Mouse (Mus musculus): Measurements from ENCODE around the gene Gabpb1.

Gene Gabpb1

DNA sequence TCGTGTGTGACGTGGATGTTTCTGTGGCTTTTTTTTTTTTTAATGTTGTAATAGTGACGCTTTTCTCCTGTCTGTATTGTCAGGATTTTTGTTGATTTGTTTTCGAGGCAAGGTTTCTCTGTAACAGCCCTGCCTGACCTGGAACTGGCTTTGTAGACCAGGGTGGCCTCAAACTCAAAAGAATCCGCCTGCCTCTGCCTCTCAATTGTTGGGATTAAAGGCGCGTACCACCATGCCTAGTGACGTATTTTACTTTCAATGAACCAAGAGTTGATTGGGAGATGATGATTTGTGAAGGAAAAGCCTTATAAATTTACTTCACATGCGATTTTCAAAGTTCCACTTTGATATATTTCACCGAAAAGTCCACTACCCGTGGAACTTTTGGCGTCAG is at the start of gene Gabpb1:
Gabpb1 (minus strand) TSS at position 216 of the 394 bp plus-strand sequence.
- no peak for DNase-seq (ENCODE audit: low spot score)

DNA sequence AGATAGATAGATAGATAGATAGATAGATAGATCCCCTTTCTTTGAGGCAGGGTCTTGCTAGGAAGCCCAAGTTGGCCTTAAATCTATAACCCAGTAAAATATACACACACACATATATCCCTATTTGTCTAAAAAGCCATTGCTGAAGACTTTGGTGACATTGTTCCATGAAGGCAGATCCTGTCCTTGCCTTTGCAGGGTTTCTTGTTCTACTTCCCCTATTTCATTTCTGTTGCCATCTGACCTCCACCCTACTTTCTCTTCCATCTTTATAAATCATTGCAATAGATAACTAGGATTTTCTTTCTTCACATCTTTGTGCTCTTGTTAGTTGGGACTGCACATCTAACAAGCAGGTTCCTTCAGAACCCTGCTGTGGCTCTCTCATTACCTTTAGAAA is 36.8 kb upstream of the Gabpb1 start:
- DNase-seq (ENCODE audit: low spot score) = no peak

DNA sequence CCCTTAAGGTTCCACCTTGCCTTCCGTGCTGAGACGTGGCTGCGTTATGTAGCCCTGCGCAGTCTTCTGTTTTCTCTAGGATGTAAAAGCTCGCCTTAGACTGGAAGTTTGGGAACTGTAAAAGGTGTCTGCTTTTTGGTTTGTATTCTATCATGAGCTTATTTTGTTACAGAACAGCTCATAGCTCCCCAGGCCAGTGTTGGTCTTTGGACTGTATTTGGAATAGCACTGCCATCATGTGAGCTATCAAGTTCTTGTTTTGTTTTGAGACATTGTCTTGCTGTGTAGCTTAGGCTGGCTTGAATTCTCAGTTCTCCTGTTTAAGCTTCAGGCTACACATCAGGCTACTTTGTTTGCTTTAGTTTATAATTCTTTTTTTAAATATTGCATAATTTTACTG is 36.4 kb upstream of the Gabpb1 start:
- DNase-seq (ENCODE audit: low spot score) = no peak

DNA sequence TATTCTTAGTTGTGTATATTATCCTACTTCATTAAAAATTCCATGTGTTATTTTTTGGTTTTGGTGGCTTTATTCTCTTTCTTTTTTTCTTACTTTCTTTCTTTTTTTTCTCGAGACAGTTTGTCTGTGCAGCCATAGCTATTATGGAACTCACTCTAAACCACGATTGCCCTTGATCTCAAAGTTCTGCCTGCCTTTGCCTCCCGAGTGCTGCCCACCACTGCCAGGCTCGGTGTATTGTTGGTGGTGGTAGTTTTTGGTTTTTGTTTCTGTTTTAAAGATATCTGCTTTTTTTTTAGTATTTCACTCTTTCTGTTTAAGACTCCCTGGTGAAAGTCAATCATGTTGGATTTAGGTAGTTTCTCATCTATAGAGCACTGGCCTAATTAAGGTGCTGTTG is 32.2 kb upstream of the Gabpb1 start:
- no peak for DNase-seq (ENCODE audit: low spot score)

DNA sequence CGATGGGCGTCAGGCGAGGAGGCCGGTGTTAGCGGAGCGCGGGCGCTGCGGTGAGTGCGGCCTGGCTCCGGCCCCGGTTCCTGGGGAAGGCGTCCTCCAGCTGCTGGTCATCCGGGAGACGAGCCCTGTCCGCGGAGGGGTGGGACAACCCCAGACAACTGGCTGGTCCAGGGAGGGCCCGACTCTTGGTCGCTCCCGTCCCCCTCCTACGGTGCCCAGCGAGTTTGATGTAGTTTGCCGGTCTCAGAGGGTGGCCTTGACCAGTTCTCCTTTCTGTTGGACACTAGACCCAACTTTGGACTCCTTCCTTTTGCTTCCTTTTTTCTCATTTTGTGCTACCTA is 31.3 kb upstream of the Gabpb1 start:
- DNase-seq (ENCODE audit: low spot score) = no peak

DNA sequence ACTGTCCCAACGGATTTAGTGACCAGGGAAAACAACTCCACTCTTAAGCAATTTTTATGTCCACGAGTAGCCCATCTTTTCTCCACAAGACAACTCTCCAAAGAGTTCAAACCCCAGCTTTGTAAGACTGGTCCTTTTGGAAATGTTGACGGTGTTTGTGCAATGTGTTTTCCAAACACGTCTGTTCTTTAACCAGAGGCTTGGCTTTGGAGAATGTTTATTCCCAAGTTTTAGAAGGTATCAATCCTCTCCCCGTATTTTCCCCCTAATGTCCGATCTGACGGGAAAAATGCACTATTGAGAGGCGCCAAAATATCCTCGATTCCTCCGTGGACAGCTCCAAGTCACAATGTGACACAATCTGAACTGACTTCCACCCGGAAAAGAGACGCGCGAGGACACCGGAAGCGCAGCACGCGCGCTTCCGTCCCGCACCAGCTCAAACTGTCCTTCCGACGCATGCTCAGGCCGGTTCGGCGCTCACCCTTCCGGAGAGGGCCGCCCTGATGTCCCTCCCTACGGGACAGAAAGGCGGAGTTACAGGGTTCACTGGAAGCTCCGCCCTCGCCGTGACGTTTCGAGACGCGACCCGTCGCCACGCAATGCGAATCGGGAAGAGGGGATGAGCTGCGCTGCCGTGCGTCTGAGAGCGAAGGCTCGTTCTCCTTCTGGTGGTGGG is 30.8 kb upstream of the Gabpb1 start, which contains the start of gene Usp8:
Usp8 (plus strand) TSS at position 570 of the 679 bp plus-strand sequence.
- peak; percentile 96 for DNase-seq (ENCODE audit: low spot score)

DNA sequence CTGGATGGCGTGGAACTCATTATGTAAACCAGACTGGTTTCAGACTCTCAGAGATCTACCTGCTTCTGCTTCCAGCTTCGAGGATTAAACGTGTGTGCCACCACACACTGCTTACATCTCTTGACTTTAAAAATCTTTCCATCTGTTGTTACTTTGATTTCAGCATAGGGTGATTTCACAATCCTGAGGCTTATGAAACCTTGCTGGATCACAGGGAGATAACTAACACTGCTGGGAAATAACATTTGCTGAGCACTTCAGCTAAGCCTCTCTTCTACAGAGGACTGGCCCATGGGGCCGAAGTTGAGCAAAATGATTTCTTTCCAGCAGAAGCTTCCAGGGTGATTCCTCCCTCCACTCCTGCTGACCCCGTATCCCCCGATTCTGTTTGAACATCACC is 19.1 kb upstream of the Gabpb1 start:
- no peak for DNase-seq (ENCODE audit: low spot score)

DNA sequence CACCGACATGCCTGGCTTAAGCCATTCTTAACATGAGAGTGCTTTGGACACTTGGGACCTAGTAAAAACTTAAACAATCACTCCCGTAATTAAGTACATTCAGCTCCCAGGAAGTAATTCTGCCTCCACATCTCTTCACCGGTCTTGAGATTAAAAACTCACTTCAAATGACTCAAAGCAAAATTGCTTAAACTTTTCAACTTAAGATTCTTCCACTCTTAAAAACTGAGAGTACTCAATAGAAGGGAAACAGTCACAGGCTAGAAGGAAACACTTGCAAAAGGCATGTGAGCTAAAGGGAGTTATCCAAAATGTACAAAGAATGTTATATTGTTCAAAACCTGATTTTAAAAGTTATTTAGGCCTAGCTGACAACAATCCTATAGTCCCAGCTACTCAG is 15.2 kb upstream of the Gabpb1 start:
- no peak for DNase-seq (ENCODE audit: low spot score)

DNA sequence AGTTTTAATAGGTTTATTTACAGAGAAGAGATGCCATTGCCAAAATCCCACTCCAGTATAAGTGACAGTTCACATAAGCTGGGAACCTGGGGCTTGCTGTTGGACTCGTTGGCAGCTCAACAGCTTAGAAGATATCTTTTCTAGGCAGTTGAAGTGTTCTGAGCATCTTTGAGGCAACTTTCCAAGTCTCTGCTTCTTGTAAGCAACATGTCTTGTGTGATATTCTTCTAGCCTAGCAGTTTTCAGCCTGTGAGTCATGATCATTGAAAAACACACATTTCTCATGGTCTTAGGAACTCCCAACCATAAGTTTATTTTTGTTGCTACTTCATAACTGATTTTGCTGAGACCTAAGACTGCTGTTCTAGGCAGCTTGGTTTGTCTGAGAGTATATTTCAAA is 6.8 kb upstream of the Gabpb1 start:
- no peak for DNase-seq (ENCODE audit: low spot score)

DNA sequence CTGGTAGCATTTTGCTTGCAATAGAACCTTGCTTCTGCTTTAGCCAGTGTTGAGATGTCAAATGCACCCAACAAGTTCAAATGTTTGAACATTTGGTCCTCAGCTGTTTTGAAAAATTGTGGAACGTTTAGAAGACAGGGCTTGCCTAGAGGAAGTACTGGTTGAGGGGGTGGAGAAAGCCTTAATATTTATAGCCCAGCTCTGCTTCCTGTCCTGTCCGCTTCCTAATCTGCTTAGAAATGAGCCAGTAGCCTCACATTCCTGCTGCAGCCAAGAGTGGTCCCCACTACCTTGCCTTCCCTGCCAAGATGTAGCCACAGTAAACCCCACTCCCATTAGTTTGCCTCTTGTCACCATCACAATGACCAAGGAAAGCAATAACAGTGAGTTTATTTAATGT is 6.2 kb upstream of the Gabpb1 start:
- DNase-seq (ENCODE audit: low spot score) = no peak

DNA sequence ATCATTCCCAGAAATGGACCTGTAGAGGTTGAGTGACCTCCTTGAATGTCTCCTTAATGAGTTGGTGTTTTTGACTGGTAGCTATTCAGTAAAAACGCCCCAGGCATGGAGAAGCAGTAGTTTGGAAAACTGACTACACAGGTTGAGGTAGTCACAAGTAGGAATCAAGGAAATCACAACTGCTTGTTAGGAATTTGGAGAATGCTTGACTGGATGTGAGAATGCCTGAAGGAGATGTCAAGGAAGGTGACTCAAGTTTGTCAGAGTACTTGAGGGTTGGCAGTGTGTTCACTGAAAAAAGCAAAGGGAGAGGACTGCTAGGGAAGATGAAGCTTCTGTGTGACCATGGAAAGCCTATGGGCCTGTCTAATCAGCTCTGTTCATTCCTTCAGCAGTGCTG is 1.2 kb upstream of the Gabpb1 start:
- DNase-seq (ENCODE audit: low spot score) = no peak

DNA sequence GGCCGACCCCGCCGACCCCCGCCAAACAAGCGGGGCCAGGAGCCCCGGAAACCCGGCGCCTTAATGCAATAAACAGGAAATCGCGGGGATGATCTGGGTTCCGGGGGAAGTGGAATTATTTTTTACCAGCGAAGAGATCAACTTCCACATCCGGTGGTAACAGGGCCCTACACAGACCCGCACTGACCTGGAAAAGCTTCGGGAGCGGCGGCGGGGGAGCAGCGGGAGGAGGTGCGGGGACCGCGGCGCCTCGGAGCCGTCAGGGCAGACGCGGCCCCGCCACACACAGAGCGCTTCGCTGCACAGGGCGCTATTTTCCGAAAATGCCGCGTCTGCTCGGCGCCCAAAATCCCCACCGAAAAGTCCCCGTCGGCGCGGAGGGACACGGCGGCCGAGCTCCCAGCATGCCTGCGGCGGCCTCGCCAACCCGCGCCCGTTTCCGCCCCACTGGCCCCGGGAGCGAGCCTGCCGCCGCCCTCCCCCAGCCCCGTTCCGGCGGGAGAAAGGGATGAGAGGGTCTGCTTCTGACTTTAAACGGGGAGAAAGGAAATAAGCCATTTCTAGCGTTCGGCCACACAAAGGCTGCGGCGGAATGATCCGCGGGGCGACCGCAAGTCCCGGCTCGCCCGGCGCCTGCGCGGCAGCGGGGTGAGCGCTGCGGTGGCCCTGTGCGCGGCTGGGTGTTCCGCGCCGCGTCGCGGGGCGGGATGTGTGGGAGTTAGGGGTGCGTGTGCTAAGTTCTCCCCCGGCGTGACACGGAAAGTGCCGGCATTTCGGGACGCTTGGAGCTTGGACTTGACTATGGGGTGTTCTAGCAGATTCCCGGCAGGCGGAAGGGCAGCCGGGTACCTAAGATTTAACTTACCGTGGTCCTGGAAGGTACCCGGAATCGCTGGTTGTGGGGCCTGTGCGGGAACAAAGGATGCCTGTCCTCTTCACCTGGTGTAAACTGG is 692 bp downstream of the Gabpb1 start:
- DNase-seq (ENCODE audit: low spot score) = peak; percentile 72

DNA sequence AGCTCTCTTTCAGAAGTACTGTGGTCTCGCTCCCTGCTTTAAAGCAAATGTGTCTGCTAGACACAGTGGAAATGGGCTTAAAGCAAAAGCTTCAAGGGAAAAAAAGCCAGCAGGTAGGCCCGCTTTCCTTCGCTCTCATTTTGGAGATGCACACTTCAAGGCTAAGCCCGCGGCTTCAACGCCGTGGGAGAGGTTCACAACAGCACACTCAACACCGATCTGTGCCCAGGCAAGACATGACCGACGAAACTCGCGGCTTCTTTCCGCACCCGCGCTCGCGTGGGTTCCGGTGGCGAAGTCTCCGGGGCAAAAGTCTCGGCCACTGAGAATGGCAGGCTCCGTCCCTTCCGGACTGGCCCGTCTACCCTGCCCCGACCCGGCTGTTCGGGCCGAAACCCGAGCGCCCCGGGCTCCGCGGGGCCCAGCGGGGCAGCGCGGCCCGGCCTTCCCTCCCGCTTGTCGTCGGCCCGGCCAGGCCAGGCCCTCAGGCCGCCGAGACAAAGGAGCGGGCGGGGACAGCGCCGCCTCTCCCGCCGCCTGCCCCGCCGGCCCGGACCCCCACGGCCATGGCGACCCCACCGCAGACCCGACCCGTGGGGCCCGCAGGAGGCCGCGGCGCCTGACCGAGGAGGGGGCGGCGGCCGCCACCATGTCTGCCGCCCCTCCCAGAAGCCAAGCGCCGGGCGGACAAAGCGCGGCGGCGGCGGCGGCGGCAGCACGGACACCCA is 1.5 kb downstream of the Gabpb1 start:
- peak; percentile 6 for DNase-seq (ENCODE audit: low spot score)

DNA sequence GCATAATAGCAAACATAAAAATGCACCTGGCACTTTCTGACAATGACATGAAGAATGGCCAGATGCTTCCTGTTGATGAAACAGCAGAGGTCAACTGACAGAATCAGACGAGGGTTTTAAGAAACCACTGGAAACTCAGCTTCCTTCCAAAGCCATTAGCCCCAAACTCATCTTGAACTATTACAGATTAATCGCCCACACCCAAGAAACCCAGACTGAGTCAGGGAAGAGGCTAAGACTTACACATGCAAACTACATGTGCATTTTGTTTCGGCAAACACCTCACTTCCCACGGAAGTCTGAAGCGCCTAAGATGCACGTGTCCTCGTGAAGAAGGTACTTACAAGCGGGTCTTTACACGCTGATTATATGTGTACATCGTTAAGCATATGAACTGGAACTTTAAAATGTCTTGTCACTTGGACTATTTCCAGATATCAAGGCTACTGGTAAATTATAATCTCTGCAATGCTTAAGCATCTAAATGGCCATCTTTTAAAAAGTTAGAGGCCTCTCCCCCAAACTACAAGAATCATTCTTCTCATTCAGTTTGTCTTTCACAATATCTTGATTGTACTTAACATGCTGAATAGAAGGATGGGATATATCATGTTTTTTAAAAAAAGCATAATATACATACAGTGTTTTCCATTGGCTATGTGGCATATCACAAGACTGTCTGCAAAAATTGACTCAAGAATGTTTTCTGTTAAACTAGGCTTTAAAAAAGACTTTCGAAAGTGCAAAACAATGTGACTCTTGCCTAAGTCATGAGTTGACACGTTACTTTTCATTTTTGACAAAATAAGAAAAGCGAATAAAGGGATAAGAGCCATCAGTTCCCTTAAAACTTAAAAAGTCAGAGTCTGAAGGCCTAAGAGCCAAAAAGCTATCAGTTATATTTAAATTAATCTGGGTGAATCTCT is 2.6 kb downstream of the Gabpb1 start:
- no peak for DNase-seq (ENCODE audit: low spot score)

DNA sequence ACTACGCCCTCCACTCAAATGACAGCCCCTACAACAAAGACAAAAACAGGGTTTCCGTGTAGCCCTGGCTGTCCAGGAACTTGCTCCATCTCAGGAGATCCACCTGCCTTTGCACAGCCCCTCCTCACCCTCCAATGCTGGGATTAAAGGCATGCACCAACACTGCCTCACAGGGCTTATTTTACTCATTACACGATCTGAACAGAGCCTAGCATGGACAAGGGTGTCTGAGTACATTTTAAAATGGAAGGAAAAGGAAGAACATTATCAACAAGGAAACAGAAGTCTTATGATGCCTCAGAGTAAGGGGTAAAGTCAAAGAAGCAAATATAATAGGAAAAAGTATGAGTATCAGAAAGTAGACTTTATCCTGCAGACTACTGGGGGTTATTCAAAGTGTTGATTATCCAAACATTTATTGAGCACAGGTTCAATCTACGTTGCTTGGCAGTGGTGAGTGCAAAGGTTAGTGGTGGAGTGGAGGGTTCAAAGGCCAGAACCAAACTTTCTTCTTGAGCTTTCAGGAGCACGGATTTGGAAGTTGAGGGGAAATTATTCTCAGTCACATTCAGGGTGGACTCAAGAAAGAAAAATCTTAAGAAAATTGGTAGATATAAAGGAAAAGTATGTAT is 7.4 kb downstream of the Gabpb1 start:
- no peak for DNase-seq (ENCODE audit: low spot score)

DNA sequence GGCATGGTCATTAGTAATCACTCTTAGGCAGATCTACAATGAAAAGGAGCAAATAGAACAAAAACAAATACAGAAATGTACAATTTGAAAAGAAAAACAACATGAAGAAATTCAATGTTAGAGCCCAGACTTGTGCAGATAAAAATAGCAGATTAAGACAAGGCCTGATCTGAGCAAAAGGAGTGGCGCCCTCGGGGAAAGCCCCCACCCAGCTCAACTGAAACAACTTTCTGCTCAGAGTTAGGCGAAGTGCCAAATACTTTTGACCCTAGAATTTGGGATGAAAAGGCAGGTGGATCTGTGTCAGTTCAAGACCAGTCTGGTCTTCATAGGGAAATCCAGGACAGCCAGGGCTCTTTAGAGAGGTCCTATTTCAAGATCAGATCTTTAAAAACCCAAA is 10.2 kb downstream of the Gabpb1 start:
- DNase-seq (ENCODE audit: low spot score) = no peak

DNA sequence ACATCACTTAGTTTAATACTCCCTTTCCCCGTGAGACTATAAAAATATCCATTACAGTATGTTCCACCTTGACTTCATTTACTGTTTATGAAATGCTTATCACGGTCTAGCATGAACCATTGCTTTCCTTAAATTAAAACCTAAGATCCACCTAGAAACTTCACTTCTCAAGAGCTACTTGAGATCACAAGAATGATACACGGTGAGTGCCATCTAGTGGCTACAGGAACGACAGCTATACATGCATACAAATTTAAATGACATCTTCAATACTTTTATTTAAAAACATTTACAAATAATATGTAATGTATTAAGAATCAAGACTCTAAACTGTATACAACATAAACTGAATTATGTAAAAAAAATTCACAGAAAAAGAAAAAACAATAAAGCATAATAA is 12.7 kb downstream of the Gabpb1 start:
- no peak for DNase-seq (ENCODE audit: low spot score)

DNA sequence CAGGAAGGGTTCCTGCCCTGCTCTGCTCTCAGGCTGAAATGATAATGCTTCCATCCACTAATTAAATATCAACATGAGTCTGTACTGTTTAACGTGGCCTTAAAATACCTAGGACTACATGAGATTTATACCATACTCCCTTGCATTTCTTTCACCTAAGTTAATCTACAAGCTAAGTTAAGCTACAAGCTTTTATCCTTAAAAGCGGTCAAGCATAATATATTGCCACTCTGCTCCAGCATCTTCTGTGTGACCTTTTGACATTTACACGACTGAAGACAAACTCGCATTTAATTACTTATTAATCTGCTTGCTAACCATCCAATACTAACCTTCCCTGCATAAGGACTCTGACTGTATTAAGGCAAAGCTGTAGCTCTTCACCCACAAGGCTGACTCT is 23.2 kb downstream of the Gabpb1 start:
- DNase-seq (ENCODE audit: low spot score) = no peak

DNA sequence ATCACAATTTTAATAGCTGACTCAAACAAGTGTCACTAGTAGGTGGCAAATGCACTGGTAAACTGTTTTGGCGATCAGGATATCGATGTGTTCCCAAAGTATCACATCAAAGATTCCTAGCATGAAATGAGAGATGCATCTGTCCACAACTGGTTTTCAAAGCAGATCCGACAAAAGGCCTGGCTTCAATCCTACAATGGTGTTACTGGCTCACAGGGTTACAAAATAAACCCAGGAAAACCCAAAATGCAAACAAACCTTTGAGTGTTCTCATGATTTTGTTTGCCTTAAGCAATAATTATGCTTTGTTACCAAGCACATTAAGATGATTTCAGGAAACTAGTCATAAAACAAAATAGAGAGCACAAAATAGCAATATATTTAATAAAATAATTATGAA is 28.4 kb downstream of the Gabpb1 start:
- no peak for DNase-seq (ENCODE audit: low spot score)

DNA sequence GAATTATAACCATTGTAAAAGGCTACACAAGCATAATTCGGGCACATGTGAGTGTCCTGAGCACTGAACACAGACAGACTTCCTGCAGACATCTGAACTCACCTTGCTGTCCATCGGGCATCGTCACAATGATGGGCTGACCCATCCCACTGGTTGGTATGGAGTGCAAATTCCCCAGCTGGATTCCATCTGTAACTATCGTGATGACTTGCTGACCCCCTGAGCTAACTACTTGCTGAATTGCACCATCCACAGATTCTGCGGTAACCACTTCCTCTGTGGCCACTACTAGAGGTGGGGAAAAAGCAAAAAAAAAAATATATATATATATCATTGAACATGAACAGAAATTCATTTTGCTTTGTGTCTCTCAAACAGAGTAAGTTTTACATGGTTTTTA is 29.7 kb downstream of the Gabpb1 start:
- no peak for DNase-seq (ENCODE audit: low spot score)

DNA sequence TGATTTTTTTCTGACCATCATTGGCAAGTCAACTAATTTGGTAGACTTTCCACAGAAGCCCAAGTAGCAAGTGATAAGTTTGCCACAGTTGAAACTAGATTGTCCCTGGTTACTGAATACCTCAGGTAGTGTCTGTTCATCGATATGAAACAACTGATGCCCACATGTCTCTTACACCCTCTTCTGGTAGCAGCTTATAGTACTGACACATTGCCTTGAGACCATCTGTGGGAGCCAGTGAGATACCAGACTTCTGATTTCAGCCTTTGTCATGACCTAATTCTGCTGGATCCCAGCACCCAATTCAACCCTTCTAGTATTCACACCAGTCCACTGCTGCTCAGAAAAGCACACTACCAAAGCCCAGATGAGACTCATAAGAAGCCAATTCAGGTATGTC is 31.4 kb downstream of the Gabpb1 start:
- DNase-seq (ENCODE audit: low spot score) = no peak

Data from ovary, adult 18-20 months (tissue).